Mouse (Mus musculus): ENCODE data around the gene Ggt5. TPM values are rescaled to one million over a fixed set of nuclear protein-coding genes. Genes with fewer than 3 reads are reported as not detected.

Ggt5 gene
- polyA plus RNA-seq, 1 experiment from 2014 or later: 0.69 TPM

DNA sequence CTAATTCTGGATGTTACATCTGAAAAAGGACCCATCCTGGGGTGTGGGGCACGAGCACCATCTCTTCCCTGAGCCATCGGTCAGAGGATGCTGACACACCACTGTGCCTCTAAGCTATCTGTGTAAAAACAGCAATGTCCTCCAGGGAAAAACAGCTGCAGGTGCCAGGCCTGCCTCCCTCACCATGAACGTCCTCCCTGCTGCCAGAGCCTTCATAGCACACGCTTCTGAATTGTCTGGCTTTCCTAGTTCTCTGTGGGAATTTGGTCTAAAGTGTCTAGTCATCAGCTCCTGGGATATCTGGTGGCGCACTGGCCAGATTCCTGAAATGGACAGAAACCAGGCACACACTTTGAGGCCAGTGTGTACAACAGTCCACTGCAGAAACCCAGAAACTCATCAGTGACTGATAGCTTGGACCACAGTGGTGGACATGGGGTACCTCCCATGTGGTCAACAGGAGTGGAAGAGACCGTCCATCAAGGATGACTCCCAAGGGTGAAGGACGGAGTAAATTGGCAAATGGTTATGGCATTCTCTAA, 11.1 kb downstream of the Ggt5 start:
- Histone ChIP-seq H3K27ac (no peak overlapping the region), H3K36me3 (no peaks in the 10 kb centered on the region), H3K4me1 (no peaks in the 10 kb centered on the region), H3K27me3 (ENCODE audit: low read depth, poor library complexity, severe bottlenecking) (no peaks in the 10 kb centered on the region), H3K4me3 (no peak overlapping the region), H3K9me3 (replicated peaks) (no peaks in the 10 kb centered on the region)
- no peak for DNase-seq (ENCODE audit: low spot score)
- 86% methylated on average over 7 of the region's 7 CpGs for WGBS

DNA sequence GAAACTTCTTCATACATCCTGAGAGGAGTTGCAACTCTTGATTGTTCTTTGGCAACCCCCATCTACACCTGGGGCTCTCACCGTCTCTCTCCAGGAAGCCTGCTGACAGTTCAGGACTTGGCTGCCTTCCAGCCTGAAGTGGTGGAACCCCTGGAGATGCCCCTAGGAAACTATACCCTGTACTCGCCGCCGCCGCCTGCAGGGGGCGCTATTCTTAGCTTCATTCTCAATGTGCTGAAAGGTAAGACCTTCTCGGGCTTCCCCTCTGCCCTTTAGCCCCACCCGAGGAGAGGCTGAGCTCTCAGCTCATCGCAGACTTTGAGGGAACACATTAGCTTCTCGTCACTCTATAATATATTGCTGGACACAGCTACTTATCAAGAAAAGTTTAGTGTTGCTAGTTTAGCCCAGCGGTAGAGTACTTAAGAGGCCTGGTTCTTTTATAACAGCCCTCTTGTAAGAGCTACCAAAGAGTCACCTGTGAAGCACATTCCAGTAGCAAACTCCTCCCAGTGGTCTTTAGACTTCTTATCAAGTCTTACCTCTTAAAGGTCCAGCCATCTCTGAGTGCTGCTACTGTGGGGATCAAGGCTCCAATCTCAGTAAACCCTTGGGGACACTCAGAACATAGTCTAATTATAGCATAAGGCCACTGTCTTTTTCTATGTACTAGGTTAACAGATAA, 16.2 kb downstream of the Ggt5 start:
- Histone ChIP-seq H3K27me3 (ENCODE audit: low read depth, poor library complexity, severe bottlenecking) (no peaks in the 10 kb centered on the region), H3K9me3 (replicated peaks) (no peaks in the 10 kb centered on the region), H3K27ac (no peak overlapping the region), H3K4me1 (no peaks in the 10 kb centered on the region), H3K4me3 (no peak overlapping the region), H3K36me3 (no peaks in the 10 kb centered on the region)
- no peak for DNase-seq (ENCODE audit: low spot score)
- WGBS: 41% methylated on average over 11 of the region's 11 CpGs

DNA sequence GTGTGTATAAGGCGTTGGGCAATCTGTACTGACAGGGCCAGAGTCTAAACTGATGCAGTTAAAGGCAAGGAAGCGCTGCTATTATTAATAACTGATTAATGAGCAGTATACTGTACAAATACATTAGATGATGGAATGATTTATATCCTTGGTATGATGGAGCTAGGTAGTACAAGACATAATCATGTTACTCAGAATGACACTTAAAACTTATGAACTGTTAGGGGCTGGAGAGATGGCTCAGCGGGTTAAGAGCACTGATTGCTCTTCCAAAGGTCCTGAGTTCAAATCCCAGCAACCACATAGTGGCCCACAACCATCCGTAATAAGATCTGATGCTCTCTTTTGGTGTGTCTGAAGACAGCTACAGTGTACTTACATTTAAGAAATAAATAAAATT, 18.1 kb downstream of the Ggt5 start:
- H3K9me3 ChIP-seq (replicated peaks): no peaks in the 10 kb centered on the region
- H3K36me3 ChIP-seq: no peaks in the 10 kb centered on the region
- WGBS: 86% methylated on average over 4 of the region's 4 CpGs
- H3K27me3 ChIP-seq (ENCODE audit: low read depth, poor library complexity, severe bottlenecking): no peaks in the 10 kb centered on the region
- no peaks in the 10 kb centered on the region for H3K4me1 ChIP-seq
- no peak overlapping the region for H3K4me3 ChIP-seq
- no peak for DNase-seq (ENCODE audit: low spot score)
- H3K27ac ChIP-seq: no peak overlapping the region

DNA sequence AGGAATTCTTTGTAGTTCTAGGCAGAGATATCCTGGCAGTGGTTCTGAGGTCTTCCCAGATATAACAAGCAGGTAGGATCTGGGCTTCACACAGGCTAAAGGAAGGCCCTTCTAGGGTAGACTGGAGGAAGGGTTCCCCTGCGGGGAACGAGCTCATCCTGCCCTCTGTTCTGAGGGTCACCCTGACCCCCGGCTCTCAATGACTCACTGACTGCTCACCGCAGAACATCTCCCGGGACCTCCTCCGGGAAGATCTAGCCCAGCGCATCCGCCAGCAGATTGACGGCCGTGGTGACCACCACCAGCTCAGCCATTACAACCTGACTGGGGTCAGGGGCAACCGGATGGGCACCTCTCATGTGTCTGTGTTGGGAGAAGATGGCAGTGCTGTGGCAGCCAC, 19.8 kb downstream of the Ggt5 start:
- Histone ChIP-seq H3K27ac (no peak overlapping the region), H3K4me3 (no peak overlapping the region), H3K4me1 (no peaks in the 10 kb centered on the region), H3K9me3 (replicated peaks) (no peaks in the 10 kb centered on the region), H3K36me3 (no peaks in the 10 kb centered on the region), H3K27me3 (ENCODE audit: low read depth, poor library complexity, severe bottlenecking) (no peaks in the 10 kb centered on the region)
- no peak for DNase-seq (ENCODE audit: low spot score)
- 91% methylated on average over 11 of the region's 11 CpGs for WGBS

DNA sequence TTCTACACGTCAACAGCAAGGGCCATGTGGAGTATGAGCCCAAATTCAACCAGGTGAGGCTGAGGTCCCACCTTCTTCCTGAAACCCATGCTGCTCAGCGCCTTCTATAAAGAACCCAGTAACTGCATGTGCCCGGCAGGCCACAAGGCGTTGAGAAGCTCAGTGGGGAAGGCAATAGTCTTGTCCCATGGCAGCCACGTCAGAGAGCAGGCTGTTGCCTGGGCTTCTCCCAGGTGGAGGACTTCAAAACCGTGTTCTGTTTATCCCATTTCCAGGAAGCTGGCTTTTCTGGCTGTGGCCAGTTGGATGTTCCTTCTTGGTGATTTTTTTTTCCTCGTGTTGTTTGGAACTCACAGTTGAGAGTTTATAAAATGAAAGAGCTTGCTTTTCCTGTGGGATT, 21.3 kb downstream of the Ggt5 start:
- WGBS: 56% methylated on average over 7 of the region's 7 CpGs
- no peak overlapping the region for H3K4me3 ChIP-seq
- no peaks in the 10 kb centered on the region for H3K9me3 ChIP-seq (replicated peaks)
- no peak overlapping the region for H3K27ac ChIP-seq
- no peak for DNase-seq (ENCODE audit: low spot score)
- H3K36me3 ChIP-seq: no peaks in the 10 kb centered on the region
- no peaks in the 10 kb centered on the region for H3K27me3 ChIP-seq (ENCODE audit: low read depth, poor library complexity, severe bottlenecking)
- H3K4me1 ChIP-seq: no peaks in the 10 kb centered on the region

DNA sequence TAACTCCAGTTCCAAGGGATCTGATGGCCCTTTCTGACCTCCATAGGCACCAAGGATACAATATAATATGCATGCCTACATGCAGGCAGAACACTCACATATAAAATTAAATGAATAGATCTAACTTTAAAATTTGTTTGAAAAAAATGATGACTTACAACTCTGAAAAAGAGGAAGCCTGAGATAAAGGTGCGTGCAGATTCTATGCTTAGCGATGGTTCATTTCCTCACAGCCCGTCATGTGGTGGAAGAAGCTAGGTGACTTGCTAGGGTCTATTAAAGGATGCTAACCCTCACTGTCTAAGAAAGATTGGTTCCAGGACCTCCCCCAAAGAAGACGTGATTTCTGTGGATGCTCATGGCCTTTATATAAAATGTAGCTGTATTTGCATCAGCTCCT, 26.9 kb downstream of the Ggt5 start:
- H3K27me3 ChIP-seq (ENCODE audit: low read depth, poor library complexity, severe bottlenecking): no peaks in the 10 kb centered on the region

DNA sequence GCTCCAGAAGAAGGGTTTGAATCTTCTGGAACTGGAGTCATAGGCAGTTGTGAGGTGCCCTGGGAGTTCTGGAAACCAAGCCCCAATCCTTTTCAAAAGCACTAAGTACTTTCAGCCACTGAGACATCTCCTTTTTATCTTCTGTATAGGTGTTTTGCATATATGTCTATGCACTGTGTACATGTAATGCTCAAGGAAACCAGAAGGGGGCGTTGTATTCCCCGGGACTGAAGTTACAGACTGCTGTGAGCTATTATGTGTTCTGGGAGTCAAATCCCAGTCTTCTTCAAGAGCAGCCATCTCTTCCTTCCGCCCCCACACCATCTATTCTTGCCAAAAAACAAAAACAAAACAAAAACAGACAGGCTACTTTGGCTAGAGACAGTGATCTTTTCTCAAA, 31.7 kb downstream of the Ggt5 start:
- 49% methylated on average over 3 of the region's 3 CpGs for WGBS
- DNase-seq (ENCODE audit: low spot score): no peak

More for the DNA sequence above, 26.9 kb downstream of the Ggt5 start:
- 93% methylated on average over 4 of the region's 4 CpGs for WGBS
- Histone ChIP-seq H3K4me1 (no peaks in the 10 kb centered on the region), H3K4me3 (no peak overlapping the region), H3K36me3 (no peaks in the 10 kb centered on the region), H3K27ac (no peak overlapping the region), H3K9me3 (replicated peaks) (no peaks in the 10 kb centered on the region)
- no peak for DNase-seq (ENCODE audit: low spot score)

DNA sequence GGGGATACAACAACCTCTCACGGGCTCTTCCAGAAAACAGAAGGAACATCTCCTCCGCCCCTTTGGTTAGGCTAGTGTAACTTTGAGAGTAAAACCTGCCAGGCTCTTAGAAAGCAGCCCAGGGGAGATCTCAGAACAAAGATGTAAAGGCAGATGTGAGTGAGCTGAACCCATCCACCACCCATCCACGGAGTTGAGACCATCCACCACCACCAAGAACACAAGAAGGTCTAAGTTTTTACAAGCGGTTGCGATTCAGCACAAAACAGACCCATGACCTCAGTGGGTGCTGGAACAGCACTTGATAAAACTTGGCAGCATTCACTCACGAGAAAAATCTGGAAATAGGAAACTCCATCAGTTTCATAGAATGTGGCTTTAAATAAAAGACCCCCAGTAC, 36.8 kb downstream of the Ggt5 start:
- no peaks in the 10 kb centered on the region for H3K9me3 ChIP-seq (replicated peaks)
- H3K27me3 ChIP-seq (ENCODE audit: low read depth, poor library complexity, severe bottlenecking): no peaks in the 10 kb centered on the region
- H3K4me3 ChIP-seq: no peak overlapping the region
- no peaks in the 10 kb centered on the region for H3K36me3 ChIP-seq
- 63% methylated on average over 6 of the region's 6 CpGs for WGBS
- no peak for DNase-seq (ENCODE audit: low spot score)
- H3K4me1 ChIP-seq: peaks cover 2% of the 10 kb centered on the region
- H3K27ac ChIP-seq: no peak overlapping the region

More for the DNA sequence above, 31.7 kb downstream of the Ggt5 start:
- H3K9me3 ChIP-seq (replicated peaks): no peaks in the 10 kb centered on the region
- no peaks in the 10 kb centered on the region for H3K27me3 ChIP-seq (ENCODE audit: low read depth, poor library complexity, severe bottlenecking)
- H3K27ac ChIP-seq: no peak overlapping the region
- no peaks in the 10 kb centered on the region for H3K4me1 ChIP-seq
- H3K36me3 ChIP-seq: no peaks in the 10 kb centered on the region
- no peak overlapping the region for H3K4me3 ChIP-seq

DNA sequence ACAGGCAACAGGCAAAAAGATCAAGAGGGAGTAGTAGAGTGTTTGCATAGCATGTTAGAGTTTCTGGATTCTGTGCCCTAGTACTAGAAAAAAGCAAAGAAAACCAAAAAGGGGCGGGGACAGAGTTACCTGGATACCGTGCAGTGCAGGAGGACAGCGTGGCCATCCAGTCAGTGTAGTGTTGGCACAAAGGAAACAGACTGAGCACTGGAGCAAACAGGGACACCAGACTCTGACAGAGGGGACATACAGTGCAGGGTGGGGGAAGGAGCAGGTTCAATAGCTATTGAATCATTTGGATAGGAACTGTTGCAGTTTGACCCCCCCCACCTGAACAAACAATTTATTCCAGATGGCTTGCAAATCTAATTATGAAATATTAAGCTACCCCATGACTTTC, 37.9 kb downstream of the Ggt5 start:
- no peaks in the 10 kb centered on the region for H3K9me3 ChIP-seq (replicated peaks)
- no peak overlapping the region for H3K4me3 ChIP-seq
- WGBS: 83% methylated on average over 3 of the region's 3 CpGs
- H3K27me3 ChIP-seq (ENCODE audit: low read depth, poor library complexity, severe bottlenecking): no peaks in the 10 kb centered on the region
- no peaks in the 10 kb centered on the region for H3K36me3 ChIP-seq
- H3K27ac ChIP-seq: no peak overlapping the region
- DNase-seq (ENCODE audit: low spot score): no peak
- H3K4me1 ChIP-seq: peaks cover 2% of the 10 kb centered on the region

DNA sequence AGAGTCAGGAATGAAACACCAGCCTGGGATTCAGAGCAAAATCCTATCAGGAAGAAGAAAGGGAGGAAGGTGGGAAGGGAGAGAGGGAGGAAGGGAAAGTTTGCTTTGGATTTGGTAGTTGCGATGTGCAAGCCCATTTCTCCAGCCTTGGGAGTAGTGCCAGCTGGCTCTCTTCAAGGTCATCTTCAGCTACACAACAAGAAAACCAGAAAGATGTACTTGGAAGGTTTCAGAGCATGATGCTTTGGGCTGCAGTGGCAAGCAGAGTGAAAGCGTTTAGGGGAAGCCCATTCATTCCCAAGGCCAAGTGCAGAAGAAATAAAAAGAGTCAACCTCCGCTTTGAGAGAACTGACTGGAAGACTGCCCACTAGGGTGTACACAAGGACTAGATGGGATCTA, 38.4 kb downstream of the Ggt5 start:
- DNase-seq (ENCODE audit: low spot score): no peak

DNA sequence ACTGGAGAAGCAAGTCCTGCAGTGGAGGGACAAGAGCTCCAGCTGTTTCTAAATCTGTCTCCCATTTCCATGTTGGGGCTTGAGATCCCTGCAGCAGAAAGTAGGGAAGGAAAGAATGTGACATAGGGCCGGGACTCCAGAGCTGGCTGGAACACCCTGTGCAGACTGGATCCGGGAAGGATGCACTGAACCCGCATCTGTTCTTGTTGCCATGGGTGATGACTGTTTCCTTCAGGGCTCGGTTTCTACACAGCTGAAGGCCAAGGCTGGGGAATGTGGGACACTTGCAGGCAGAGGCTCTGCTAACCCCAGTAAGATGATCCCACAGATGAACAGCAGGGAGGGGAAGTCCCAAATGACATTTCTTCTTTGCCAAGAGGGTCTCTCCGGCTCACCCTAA, 43.5 kb downstream of the Ggt5 start:
- Histone ChIP-seq H3K27me3 (ENCODE audit: low read depth, poor library complexity, severe bottlenecking) (no peaks in the 10 kb centered on the region), H3K36me3 (no peaks in the 10 kb centered on the region), H3K9me3 (replicated peaks) (no peaks in the 10 kb centered on the region), H3K4me1 (no peaks in the 10 kb centered on the region), H3K4me3 (no peak overlapping the region), H3K27ac (no peak overlapping the region)
- DNase-seq (ENCODE audit: low spot score): no peak
- WGBS: 67% methylated on average over 5 of the region's 5 CpGs

More for the DNA sequence above, 38.4 kb downstream of the Ggt5 start:
- no peaks in the 10 kb centered on the region for H3K27me3 ChIP-seq (ENCODE audit: low read depth, poor library complexity, severe bottlenecking)
- no peak overlapping the region for H3K4me3 ChIP-seq
- H3K9me3 ChIP-seq (replicated peaks): no peaks in the 10 kb centered on the region
- peaks cover 2% of the 10 kb centered on the region for H3K4me1 ChIP-seq
- no peaks in the 10 kb centered on the region for H3K36me3 ChIP-seq
- H3K27ac ChIP-seq: no peak overlapping the region
- 88% methylated on average over 3 of the region's 3 CpGs for WGBS

DNA sequence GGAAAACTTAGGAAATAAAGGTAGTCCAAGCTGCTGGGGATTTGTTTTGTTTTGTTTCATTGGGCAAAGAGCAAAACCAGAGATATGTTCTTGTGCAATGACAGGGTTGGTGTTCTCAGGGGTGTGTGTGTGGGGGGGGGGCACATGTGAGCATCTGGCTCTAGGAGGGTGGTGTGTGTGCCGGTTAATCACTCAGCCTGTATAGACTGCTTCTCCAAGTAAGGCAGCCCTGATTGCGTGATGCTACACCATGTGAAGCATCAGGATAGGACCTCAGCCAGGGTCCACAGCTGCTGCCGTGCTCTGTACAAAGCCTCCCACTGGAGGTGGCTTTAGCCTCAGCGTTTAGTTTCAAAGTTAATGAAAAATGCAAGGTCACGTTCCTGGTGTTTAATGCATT, 43.9 kb downstream of the Ggt5 start:
- Histone ChIP-seq H3K27ac (no peak overlapping the region), H3K36me3 (no peaks in the 10 kb centered on the region), H3K4me3 (no peak overlapping the region), H3K9me3 (replicated peaks) (no peaks in the 10 kb centered on the region), H3K4me1 (no peaks in the 10 kb centered on the region), H3K27me3 (ENCODE audit: low read depth, poor library complexity, severe bottlenecking) (no peaks in the 10 kb centered on the region)
- no peak for DNase-seq (ENCODE audit: low spot score)
- 90% methylated on average over 5 of the region's 5 CpGs for WGBS

DNA sequence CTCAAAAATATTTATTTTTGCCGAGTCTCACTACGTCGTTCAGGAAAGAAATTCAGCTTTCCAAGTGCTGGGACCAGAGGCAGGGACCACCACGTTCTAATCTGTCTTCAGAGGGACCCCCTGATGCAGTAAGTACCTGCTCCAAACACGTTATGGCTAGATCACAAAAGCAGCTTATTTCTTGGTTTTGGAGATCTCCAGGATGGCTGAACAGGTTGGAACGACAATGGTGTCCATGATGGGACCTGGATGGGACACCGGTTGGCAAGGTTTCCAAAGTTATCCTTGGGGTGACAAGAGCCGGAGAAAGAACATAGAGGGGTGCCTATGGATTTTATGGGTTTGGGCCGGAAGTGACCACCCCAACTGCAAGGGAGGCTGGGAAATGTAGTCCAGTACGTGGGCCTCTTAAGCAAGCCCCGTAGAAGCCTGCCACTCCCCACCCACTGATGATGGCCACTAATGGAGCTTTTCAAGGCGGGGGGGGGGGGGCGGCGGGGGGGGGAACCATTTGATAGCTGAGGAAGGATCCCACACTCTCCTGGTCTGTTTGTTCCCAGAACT, 44.5 kb downstream of the Ggt5 start:
- H3K27me3 ChIP-seq (ENCODE audit: low read depth, poor library complexity, severe bottlenecking): no peaks in the 10 kb centered on the region
- no peak for DNase-seq (ENCODE audit: low spot score)
- no peak overlapping the region for H3K4me3 ChIP-seq
- no peak overlapping the region for H3K27ac ChIP-seq
- H3K36me3 ChIP-seq: no peaks in the 10 kb centered on the region
- H3K9me3 ChIP-seq (replicated peaks): no peaks in the 10 kb centered on the region
- WGBS: 70% methylated on average over 14 of the region's 14 CpGs
- H3K4me1 ChIP-seq: no peaks in the 10 kb centered on the region

Data from limb, embryonic 10.5 days (tissue).